Mouse (Mus musculus) E14TG2a.4 (cell line): ENCODE results near the gene Rsph14.

Source experiments
- CTCF ChIP-seq: conservative IDR thresholded peaks from 2 replicates; pipeline ENCODE4 v1.5.1; 2014; ENCODE audit warnings: low read length
- NANOG ChIP-seq: IDR thresholded peaks from 2 replicates; pipeline ENCODE4 v1.6.1; 2014; ENCODE audit warnings: borderline replicate concordance, low read length, mixed read lengths

GRCm38 (mm10) chr10:74969266-74969665, 63.1 kb downstream of the Rsph14 start:
- TF ChIP-seq CTCF (no peak), NANOG (no peak)
